Mouse (Mus musculus): ENCODE data around the gene Adal.

DNA sequence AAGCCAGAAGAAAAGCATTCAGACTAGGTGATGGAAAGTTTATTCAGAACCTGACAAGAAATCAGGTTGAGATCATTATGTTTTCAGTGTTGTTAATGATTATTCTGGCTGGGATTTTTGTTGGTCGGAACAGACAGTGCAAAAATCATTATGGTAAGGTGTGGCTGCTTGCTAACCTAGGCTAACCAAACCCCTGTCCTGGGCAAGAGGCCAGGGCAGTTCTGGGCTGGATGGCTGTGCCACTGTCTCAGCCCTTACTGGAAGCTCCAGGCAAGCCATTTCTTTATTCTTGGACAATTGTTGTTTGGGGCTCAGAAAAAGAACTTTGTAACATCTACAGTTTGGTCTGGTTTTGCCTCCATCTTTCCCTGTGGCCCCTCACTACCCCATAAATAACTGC is 12.7 kb upstream of the Adal start:
- TF ChIP-seq CTCF (IDR thresholded peaks at IDR 0.05; ENCODE audit: low read depth) (no peak), EP300 (optimal IDR thresholded peaks at IDR 0.05) (no peak)
